Mouse (Mus musculus) cortical plate, adult 2 months (tissue): ENCODE measurements around the gene Pkd1l3.

Source experiments
- CTCF ChIP-seq: fragments of 200-500 bp; IDR thresholded peaks from 2 replicates; pipeline ENCODE4 v1.5.1; 2011; ENCODE audit warnings: mild to moderate bottlenecking, control low read depth, low read length; ENCODE audit not compliant: insufficient read depth; ENCODE audit errors: extremely low read depth
- POLR2A ChIP-seq: fragments of 200-500 bp; IDR thresholded peaks from 2 replicates; pipeline ENCODE4 v1.6.1; 2011; ENCODE audit warnings: mild to moderate bottlenecking, low read length, control low read depth; ENCODE audit not compliant: insufficient read depth; ENCODE audit errors: extremely low read depth

DNA sequence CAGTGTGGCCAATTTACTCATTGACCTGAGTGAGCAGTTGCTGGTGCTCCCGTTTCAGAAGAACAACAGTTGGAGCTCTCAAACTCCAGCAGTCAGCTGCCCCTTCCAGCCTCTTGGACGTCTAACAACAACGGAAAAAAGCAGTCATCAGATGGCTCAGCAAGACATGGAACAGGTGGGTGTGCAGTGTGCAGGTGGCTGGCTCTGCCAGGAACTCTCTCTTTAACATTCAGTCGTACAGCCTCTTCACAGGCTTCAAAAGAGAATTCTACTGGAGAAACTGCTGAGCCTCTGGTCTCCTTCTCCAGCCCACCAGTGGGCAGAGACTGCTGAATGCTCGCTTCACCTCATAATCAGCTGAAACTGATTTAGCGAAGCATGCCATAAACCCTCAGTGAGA lies 14.3 kb downstream of the Pkd1l3 start:
- no peak for TF ChIP-seq CTCF
- no peak for TF ChIP-seq POLR2A
